Mouse (Mus musculus) liver (tissue): ENCODE data around the gene Arhgef3.

Source experiments
- DNase-seq: peaks from one replicate; pipeline ENCODE4 v3.0.0-alpha.2; 2020; ENCODE audit warnings: mixed read lengths

Gene Arhgef3

DNA sequence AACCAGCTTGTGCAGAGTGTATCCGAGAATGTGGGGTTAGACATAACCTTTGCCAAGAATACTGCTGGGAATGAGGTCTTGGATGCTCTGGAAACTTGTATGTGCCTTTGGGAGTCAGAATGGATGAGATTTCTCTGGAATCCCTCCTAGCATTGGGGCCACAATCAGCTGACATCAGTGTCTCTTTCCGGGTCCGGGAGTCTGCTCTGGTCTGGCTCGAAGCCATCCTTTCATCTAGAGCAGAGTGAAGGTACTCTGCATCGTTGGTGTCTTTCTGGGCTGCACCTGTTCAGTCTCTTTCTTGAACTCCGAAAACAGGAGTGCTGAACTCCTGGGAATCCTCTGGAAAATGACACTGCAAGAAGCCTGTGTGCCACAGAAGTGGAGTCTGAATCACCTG, 1.3 kb downstream of the Arhgef3 start:
- DNase-seq = no peak

- no peak for DNase-seq
These were observed 2.0 kb downstream of the Arhgef3 start for GRCm38 (mm10) chr14:27116577-27117165.

- DNase-seq = no peak
These were observed 3.8 kb downstream of the Arhgef3 start for GRCm38 (mm10) chr14:27118546-27118945.

- no peak for DNase-seq
These were observed 7.9 kb downstream of the Arhgef3 start for GRCm38 (mm10) chr14:27122646-27123045.

DNA sequence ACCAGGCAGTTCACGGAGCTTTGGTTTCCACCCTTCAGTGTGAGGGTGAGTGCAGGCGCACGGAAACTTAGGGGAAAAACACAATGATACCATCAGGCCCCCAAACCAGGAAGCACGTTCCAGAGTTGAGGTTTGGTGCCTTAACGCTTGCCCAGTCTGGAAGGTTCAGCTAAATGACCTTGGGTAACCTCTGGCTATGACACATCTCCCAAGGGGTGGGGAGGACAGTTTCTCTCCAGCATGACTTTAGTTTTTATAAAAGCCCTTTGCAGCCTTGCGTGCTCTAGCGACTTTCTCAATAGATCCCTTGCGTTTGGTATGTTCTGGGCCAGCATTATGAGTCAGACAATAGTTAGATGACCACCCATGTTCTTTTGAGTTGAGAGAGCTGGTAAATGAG, 8.8 kb downstream of the Arhgef3 start:
- DNase-seq = no peak

DNA sequence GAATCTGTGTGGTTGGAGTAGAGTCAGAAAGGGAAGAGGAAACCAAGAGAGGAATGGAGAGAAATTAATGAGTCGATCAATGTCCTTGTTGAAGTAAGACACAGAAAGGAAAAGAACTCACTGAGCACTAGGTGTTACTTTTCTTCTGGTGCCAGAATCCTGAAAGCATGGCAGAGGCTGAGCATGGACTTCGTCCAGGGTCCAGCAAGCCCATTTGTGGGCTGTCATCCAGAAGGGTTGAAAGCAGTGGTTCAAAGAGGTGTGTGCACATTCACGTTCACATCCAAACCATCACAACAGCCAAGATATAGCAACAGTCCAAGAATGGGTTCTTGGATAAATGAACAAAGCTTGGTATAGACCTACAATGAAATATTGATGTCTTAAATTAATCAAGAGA, 15.3 kb downstream of the Arhgef3 start:
- no peak for DNase-seq

DNA sequence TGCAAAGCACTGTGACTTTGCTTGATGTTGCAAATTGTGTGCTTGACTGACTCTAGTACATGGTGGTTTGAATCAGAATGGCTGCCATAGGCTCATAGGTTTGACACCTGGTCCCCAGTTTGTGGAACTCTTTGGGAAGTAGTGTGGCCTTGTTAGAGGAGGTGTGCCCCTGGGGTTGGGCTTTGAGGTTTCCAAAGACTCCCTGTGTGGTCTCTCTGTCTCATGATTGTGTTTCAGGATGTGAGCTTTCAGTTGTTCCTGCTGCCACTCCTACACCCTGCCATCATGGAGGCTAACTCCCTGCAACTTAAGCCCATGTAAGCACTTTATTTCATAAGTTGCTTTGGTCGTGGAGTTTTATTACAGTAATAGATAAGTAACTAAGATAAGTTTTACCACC, 16.0 kb downstream of the Arhgef3 start:
- DNase-seq = no peak

GRCm38 (mm10) chr14:27131521-27131920, 16.8 kb downstream of the Arhgef3 start:
- no peak for DNase-seq

DNA sequence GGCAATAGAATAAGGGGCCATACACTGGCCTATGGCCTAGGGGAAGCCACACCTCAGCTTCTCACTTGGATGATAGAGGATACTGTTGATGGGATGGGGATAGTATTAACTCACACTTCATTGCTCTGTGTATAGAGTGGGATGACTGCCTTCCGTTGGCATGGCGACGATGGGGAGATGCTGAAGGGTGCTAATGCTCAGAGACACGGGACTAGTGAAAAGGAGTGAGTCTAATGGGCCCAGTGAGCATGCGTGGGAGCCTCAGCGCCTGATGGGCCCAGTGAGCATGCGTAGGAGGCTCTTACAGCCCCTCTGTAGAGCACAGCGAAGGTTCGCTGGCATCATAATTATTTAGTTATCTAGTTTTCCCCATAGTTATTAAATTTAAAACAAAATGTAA, 24.2 kb downstream of the Arhgef3 start:
- DNase-seq = no peak

GRCm38 (mm10) chr14:27139968-27140367, 25.3 kb downstream of the Arhgef3 start:
- no peak for DNase-seq

- DNase-seq = no peak
These were observed 26.8 kb downstream of the Arhgef3 start for GRCm38 (mm10) chr14:27141486-27141885.

DNA sequence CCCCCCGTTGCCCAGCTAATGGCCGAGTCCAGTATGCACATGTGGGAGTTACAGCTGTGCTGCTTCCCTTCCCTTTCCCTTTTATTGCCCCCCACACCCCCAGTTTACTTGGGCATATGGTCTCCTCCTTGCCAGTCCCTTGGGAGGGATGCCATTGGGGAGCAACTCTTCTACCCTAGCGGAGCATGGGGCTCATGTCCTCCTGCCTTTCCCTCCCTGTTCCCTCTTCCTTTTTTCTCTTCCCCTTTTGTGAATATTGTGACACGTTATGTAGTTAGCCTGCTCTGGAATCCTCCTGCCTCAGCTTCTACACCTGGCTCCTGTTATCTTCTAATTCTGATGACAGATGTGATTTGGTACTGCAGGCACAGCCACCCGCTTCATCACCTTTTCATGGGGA, 28.0 kb downstream of the Arhgef3 start:
- DNase-seq = no peak

DNA sequence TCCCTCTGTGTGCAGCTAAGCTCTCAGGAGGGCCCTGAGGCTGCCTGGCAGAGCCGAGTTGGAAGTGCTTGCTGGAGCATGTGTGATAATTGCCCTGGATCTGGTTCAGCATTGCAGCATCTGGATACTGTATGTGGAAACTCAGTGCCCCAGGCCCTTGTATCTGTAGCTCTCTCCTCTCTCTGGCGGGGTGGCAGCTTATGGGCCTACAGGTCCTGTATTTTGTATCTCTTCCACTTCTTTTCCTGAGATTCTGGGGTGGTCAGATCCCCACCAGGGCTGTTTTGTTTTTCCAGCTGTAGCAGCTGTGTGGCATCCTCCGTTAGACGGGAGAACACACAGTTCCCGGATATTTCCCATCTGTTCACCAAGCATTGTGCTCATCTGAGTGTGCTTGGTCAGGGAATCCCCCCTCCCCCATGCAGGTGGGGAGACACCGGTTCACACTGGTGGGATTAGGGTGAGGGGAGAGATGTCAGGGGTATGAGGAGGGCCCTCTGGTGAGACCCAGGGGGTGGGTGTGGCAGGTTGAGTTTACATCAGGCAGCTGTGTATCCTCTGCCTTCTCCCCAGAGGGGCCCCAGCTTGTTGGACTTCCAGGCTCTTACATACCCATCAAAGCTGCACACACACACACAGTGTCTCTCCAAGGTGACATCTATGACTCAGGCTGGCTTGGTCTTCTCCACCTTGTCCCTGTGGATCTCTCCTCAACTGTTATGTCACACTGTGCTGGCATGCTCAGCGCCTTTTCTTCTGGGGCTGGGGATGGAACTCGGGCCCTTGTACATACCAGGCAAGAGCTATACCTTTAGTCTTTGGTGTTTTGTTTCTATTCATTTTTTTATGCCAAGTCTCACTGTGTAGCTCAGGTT, 30.7 kb downstream of the Arhgef3 start:
- DNase-seq = no peak

DNA sequence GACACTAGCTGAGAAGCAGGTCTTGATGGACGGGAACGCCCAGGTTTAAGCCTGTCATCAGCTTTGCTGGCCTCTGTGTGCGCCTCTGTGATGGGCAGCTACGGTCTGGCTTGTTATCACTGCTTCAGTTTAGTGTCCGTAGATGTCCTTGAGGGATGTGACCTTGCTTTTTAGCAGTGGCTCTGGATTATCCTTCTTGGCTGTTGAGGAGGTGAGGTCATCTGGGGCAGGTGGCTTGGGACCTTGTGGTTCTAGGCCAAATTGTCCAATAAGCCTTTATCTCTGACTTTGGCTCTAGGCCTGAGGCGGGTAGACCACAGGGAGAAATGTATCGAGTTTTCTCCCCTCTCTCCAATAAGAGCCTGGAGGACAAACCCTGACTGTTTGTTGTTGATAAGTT, 33.0 kb downstream of the Arhgef3 start:
- DNase-seq = no peak

DNA sequence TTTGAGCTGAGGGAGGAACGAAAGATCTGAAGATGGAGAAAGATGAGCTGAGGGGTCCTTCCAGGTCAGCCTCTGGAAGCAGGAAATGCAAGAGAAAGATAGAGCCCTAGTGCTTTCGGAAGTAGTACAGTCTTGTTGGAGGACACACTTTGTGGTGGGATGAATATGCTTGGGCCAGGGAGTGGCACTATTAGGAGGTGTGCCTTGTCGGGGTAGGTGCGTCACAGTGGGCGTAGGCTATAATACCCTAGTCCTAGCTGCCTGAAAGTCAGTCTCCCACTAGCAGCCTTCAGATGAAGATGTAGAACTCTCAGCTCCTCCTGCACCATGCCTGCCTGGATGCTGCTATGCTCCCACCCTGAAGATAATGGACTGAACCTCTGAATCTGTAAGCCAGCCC, 34.7 kb downstream of the Arhgef3 start:
- DNase-seq = no peak

DNA sequence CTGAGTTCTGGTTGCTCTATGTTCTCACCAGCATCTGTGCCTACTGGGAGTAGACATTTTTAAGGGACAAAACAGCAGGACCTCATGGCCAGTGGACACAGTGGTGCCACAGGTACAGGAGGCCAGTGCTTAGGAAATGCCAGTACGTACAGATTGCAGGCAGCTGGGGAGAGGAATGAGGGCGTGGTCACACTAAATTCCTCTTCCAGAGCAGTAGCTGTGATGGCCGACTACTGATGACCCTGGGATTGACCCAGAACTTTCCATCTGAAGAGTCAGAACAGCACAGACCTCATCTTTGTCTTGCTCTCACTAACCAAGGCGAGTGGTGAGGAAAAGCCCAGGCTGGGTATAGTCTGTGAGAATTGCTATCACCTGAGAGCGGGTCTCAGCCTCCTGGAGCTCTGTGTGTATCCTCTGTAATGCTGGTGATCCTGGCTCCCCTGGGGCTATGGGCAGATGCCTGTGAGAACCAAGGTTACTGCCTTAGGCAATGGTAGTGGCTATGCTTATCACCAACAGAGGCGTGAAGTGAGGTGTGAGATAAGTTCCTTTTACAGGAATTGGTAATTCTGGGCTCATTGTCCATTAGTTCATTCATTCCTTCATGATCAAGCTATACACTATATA, 35.4 kb downstream of the Arhgef3 start:
- no peak for DNase-seq

DNA sequence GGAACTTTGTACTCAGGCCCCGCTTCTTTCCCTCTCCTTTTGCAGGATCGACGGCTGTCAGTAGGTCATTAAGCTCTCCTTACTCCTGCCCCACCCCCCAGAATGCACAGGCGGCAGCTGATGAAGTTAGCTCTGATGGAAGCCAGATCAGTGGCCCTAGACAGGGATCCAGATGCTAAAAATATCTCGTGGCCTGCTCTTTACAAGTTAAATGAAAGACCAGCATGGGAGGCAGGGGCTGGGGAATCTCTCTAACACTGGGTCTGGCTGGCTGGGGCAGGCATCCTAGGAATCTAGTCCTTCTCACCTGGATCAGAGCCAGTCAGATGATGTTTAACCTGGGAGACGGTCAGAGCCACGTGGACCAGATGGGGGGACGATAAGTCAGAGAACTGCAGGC, 36.7 kb downstream of the Arhgef3 start:
- no peak for DNase-seq

GRCm38 (mm10) chr14:27155088-27155487, 40.4 kb downstream of the Arhgef3 start:
- no peak for DNase-seq

DNA sequence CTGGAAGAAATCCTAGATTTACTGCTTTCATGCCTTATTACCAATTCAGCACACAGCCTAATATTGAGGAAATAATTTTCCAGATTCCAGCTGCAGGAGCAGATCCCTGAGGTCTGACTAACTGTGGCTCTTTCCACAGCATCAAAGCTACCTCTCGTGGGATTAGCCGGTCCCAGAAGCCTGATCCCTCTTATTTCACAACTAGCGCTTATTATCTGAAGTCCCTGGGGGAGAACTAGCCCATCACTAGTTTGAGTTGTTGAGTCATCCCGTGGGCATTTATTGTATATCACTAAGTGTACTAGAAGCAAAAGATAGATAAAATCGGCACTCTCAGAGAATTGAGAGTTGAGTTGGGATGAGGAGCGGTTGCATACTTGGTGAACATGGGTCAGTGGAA, 41.3 kb downstream of the Arhgef3 start:
- DNase-seq = no peak

DNA sequence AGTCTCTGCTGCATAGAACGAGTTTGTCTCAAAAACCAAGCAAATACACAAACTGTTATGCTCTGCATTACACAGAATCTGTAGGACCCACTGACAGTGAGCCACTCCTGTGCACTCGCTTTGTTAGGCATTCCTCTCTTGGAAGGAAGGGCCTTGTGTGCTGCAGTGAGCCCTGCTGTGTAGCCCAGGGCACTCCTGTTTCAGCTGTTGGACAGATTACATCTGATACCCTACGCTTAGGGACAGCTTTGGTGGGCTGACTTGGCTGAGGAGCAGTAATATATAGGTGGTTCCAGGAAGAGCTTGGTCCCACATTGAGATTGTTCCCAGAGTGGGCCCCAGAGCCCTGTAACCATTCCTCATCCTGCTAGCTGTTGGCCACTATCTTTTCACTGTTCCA, 43.4 kb downstream of the Arhgef3 start:
- no peak for DNase-seq

DNA sequence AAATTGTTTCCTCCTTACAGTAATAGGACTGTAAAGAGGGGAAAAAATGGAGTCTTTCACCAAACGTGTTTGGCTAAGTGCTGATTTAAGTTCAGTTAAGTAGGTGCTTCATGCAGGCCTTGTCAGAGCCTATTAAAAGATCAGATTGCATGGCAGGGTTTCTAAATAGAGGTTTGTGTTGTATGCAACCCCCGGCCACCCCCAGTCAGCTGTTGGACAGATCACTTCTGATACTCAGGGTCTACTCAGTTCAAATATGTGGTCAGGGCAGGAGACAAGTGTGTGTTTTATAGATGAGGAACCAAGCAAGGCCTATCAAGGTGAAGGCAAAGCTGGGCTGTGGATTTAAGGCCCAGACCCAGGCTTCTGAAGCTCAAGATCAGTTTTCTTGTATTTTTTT, 44.1 kb downstream of the Arhgef3 start:
- DNase-seq = no peak

GRCm38 (mm10) chr14:27160762-27161161, 46.1 kb downstream of the Arhgef3 start:
- DNase-seq = no peak

DNA sequence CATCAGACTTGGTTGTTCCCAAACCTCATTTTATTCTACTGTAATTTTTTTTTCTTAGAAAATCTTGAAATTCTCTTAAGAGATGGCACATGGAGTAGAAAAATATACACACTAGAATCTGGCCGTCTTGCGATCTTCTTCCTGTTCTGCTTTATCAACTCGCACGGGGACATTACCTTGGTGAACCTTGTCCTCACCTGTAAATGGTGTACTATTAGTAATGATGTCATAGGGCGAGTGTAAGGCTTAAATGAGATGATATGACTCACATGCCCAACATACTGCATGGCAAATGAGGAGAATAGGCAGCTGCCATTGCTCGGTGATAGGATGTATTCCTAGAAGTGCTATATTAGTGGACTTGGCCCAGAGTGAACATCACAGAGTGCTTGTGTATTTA, 49.9 kb downstream of the Arhgef3 start:
- no peak for DNase-seq

DNA sequence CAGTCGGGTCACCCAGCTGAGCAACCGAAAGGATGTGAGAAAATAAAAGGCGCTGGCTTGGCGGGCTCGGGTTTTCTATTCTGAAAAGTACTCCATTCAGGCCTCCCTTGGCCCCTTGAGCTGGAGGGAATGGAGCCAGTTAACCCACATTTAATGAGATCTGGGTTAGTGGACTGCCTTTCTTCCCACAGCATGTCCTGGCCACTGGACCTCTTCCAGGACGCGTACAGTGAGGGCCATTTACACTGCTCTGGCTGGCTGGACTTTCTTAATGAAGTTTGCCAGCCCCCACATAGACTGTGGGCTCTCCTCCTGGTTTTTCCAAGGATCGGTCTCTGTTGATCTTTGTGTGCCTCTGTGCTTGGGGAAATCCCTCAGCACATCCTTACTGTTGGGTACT, 52.1 kb downstream of the Arhgef3 start:
- DNase-seq = no peak
